Mouse (Mus musculus) hindbrain, embryonic 16.5 days (tissue): ENCODE data around the gene Epo. TPM values are rescaled to one million over a fixed set of nuclear protein-coding genes. Genes with fewer than 3 reads are reported as not detected.

Experiments used
- ATAC-seq: fragments of 200-750 bp; cut with Nextera tagmentation; 2 replicates; pipeline ENCODE4 v1.8.0; 2017; ENCODE audit warnings: moderate TSS enrichment, moderate library complexity
- H3K27ac ChIP-seq: fragments of 300-500 bp; sonication (generic); 2 replicates; pipeline ENCODE4 v1.5.1; 2014; ENCODE audit warnings: low read depth, mild to moderate bottlenecking, control low read depth, low read length, moderate library complexity
- H3K27me3 ChIP-seq: fragments of 300-500 bp; sonication (generic); replicated peaks from 2 replicates; pipeline ENCODE4 v1.6.1; 2014; ENCODE audit warnings: low read length; ENCODE audit not compliant: control insufficient read depth, insufficient read depth
- H3K36me3 ChIP-seq: fragments of 300-500 bp; sonication (generic); 2 replicates; pipeline ENCODE4 v1.6.1; 2014; ENCODE audit warnings: mild to moderate bottlenecking, low read length, moderate library complexity, mixed read lengths; ENCODE audit not compliant: control insufficient read depth, insufficient read depth
- H3K4me1 ChIP-seq: fragments of 300-500 bp; sonication (generic); 2 replicates; pipeline ENCODE4 v1.6.1; 2014; ENCODE audit warnings: low read depth, low read length; ENCODE audit not compliant: control insufficient read depth, insufficient read depth
- H3K4me2 ChIP-seq: fragments of 300-500 bp; sonication (generic); 2 replicates; pipeline ENCODE4 v1.6.1; 2014; ENCODE audit warnings: mild to moderate bottlenecking, low read length, control low read depth, moderate library complexity
- H3K4me3 ChIP-seq: fragments of 300-500 bp; sonication (generic); 2 replicates; pipeline ENCODE4 v1.5.1; 2014; ENCODE audit warnings: mild to moderate bottlenecking, low read length, control low read depth, moderate library complexity
- H3K9ac ChIP-seq: fragments of 300-500 bp; sonication (generic); 2 replicates; pipeline ENCODE4 v1.6.1; 2014; ENCODE audit warnings: low read depth, mild to moderate bottlenecking, control low read depth, low read length, moderate library complexity
- H3K9me3 ChIP-seq: fragments of 300-500 bp; sonication (generic); 2 replicates; pipeline ENCODE4 v1.6.1; 2014; ENCODE audit warnings: mild to moderate bottlenecking, low read length, moderate library complexity; ENCODE audit not compliant: control insufficient read depth
- WGBS: fragments of 180-500 bp; shearing (Covaris S2); extraction: QIAGEN DNeasy Blood & Tissue Kit; methylation state at CpG from one replicate; pipeline ENCODE4 v1.1.7; 2014; 5-methylcytosine and 5-hydroxymethylcytosine counted together
- polyA plus RNA-seq: library from polyadenylated mRNA; unstranded; fragments of >200 nt; fragmentation: Nextera tagmentation; extraction: Ambion mirVana; gene quantifications from 2 replicates; pipeline ENCODE4 v1.2.1, GENCODE M21; 2015

The Epo gene
- polyA plus RNA-seq, 1 experiment from 2014 or later, result not detected

GRCm38 (mm10) chr5:137518436-137518835 lies 14.6 kb downstream of the Epo start, which contains the start of gene Gigyf1:
Gene Gigyf1, plus strand, starts transcription at chr5:137518548.
- H3K27ac ChIP-seq, result no peak within 1 kb of the TSS
- no peak within 1 kb of the TSS for H3K9ac ChIP-seq
- no peak within 1 kb of the TSS for H3K4me3 ChIP-seq
- no peak within 1 kb of the TSS for H3K4me2 ChIP-seq
- 79% methylated on average over 5 of the region's 5 CpGs for WGBS
- H3K36me3 ChIP-seq, result peaks cover 47% of the 10 kb centered on the region
- H3K27me3 ChIP-seq, result no peaks in the 10 kb centered on the region
- H3K4me1 ChIP-seq, result peaks cover 14% of the 10 kb centered on the region
- H3K9me3 ChIP-seq, result no peaks in the 10 kb centered on the region
- ATAC-seq, result no peak

- peak overlapping the region; percentile 6; the same call in 1 of the 2 replicates for H3K9ac ChIP-seq
- peaks cover 35% of the 10 kb centered on the region for H3K4me1 ChIP-seq
- ATAC-seq, result no peak
- H3K4me2 ChIP-seq, result no peak overlapping the region
- 93% methylated on average over 3 of the region's 3 CpGs for WGBS
- H3K27ac ChIP-seq, result no peak overlapping the region
- H3K27me3 ChIP-seq, result no peaks in the 10 kb centered on the region
- peaks cover 11% of the 10 kb centered on the region for H3K36me3 ChIP-seq
- no peak overlapping the region for H3K4me3 ChIP-seq
- no peaks in the 10 kb centered on the region for H3K9me3 ChIP-seq
These were observed 18.2 kb downstream of the Epo start for GRCm38 (mm10) chr5:137514811-137515210.

- Histone ChIP-seq H3K27me3 (no peaks in the 10 kb centered on the region), H3K9me3 (no peaks in the 10 kb centered on the region), H3K4me2 (no peak overlapping the region), H3K4me1 (peaks cover 38% of the 10 kb centered on the region), H3K36me3 (peaks cover 6% of the 10 kb centered on the region), H3K9ac (peak overlapping the region; percentile 6; the same call in 1 of the 2 replicates), H3K4me3 (no peak overlapping the region), H3K27ac (no peak overlapping the region)
- no peak for ATAC-seq
- WGBS, result 85% methylated on average over 10 of the region's 12 CpGs
These were observed 18.9 kb downstream of the Epo start for GRCm38 (mm10) chr5:137513951-137514721.

GRCm38 (mm10) chr5:137512847-137513794 lies 19.9 kb downstream of the Epo start:
- H3K4me2 ChIP-seq, result no peak overlapping the region
- peaks cover 38% of the 10 kb centered on the region for H3K4me1 ChIP-seq
- H3K36me3 ChIP-seq, result 0 out of 2 replicates have a peak, but pooled peaks cover 2% of the 10 kb centered on the region
- no peak overlapping the region for H3K27ac ChIP-seq
- 75% methylated on average over 11 of the region's 11 CpGs for WGBS
- H3K4me3 ChIP-seq, result no peak overlapping the region
- no peaks in the 10 kb centered on the region for H3K9me3 ChIP-seq
- H3K27me3 ChIP-seq, result no peaks in the 10 kb centered on the region
- ATAC-seq, result no peak
- H3K9ac ChIP-seq, result no peak overlapping the region

GRCm38 (mm10) chr5:137511706-137512105 lies 21.3 kb downstream of the Epo start:
- Histone ChIP-seq H3K4me3 (peak overlapping the region; percentile 87), H3K9me3 (no peaks in the 10 kb centered on the region), H3K36me3 (no peaks in the 10 kb centered on the region), H3K27ac (peak overlapping the region; percentile 93), H3K27me3 (no peaks in the 10 kb centered on the region), H3K4me2 (peak overlapping the region; percentile 94), H3K9ac (peak overlapping the region; percentile 96), H3K4me1 (peaks cover 38% of the 10 kb centered on the region)
- ATAC-seq, result no peak
- WGBS, result 57% methylated on average over 3 of the region's 3 CpGs

GRCm38 (mm10) chr5:137510573-137511390 lies 22.3 kb downstream of the Epo start:
- Histone ChIP-seq H3K9ac (peak overlapping the region; percentile 96), H3K27ac (peak overlapping the region; percentile 93), H3K4me3 (peak overlapping the region; percentile 87), H3K4me2 (peak overlapping the region; percentile 94), H3K27me3 (no peaks in the 10 kb centered on the region), H3K9me3 (no peaks in the 10 kb centered on the region), H3K4me1 (peaks cover 38% of the 10 kb centered on the region), H3K36me3 (no peaks in the 10 kb centered on the region)
- 1% methylated on average over 28 of the region's 83 CpGs for WGBS
- peak; percentile 28; the same call in 1 of the 2 replicates for ATAC-seq

GRCm38 (mm10) chr5:137510014-137510501 lies 23.0 kb downstream of the Epo start:
- Histone ChIP-seq H3K9ac (peak overlapping the region; percentile 96), H3K4me2 (peak overlapping the region; percentile 58), H3K4me1 (peaks cover 38% of the 10 kb centered on the region), H3K27me3 (no peaks in the 10 kb centered on the region), H3K36me3 (no peaks in the 10 kb centered on the region), H3K9me3 (no peaks in the 10 kb centered on the region), H3K4me3 (peak overlapping the region; percentile 87), H3K27ac (peak overlapping the region; percentile 93)
- peak; percentile 76 for ATAC-seq
- 1% methylated on average over 36 of the region's 52 CpGs for WGBS

GRCm38 (mm10) chr5:137504041-137504440 lies 29.0 kb downstream of the Epo start:
- Histone ChIP-seq H3K4me2 (no peak overlapping the region), H3K27me3 (no peaks in the 10 kb centered on the region), H3K36me3 (no peaks in the 10 kb centered on the region), H3K9me3 (no peaks in the 10 kb centered on the region), H3K4me1 (peaks cover 12% of the 10 kb centered on the region), H3K27ac (no peak overlapping the region), H3K4me3 (no peak overlapping the region), H3K9ac (no peak overlapping the region)
- WGBS, result 81% methylated on average over 6 of the region's 6 CpGs
- ATAC-seq, result no peak
